Mouse (Mus musculus) adrenal gland (tissue): ENCODE results near the gene Il23r.
"Not testable (repeated sequence)": the region's sequence is repeated elsewhere in the genome, so short reads cannot be mapped to it uniquely, and the experiment has no call there.

ENCODE experiments used
- intact Hi-C: fragments of 180-260 bp; cut with DNase I; formaldehyde crosslinking; loops from one replicate; pipeline ENCODE4 v1.15.1; 2025
- long read RNA-seq, 2 experiments: library from polyadenylated mRNA; unstranded; transcript quantifications; one replicate each; pipeline ENCODE4 v2.0.0; 2020; ENCODE audit warnings: borderline replicate concordance in 1 of 2; ENCODE audit not compliant: insufficient replicate concordance in 1 of 2

Gene Il23r
- long read RNA-seq, experiment 1, partial matches to known transcripts, result 0 of 3 reads
- long read RNA-seq, experiment 1, other reads (novel, unspliced or antisense), result 2 of 3 reads
- long read RNA-seq, experiment 2, partial matches to known transcripts, result 0 of 5 reads
- long read RNA-seq, experiment 2, other reads (novel, unspliced or antisense), result 1 of 5 reads

GRCm38 (mm10) chr6:67491755-67492154 is at the start of gene Il23r:
TSS of gene Il23r (minus strand) at chr6:67491855.
- intact Hi-C loops, result no loop called here

- intact Hi-C loops, result no loop called here
Observed at GRCm38 (mm10) chr6:67535777-67536054, 44.1 kb upstream of the Il23r start, which contains the start of gene Tacstd2. TSS of gene Tacstd2 (minus strand) at chr6:67535796.

GRCm38 (mm10) chr6:67535005-67535776 is 43.5 kb upstream of the Il23r start:
- intact Hi-C loops, result no loop called here

GRCm38 (mm10) chr6:67534191-67535004 is 42.7 kb upstream of the Il23r start:
- intact Hi-C loops, result no loop called here

GRCm38 (mm10) chr6:67532665-67533440 is 41.2 kb upstream of the Il23r start:
- intact Hi-C loops, result no loop called here

GRCm38 (mm10) chr6:67531822-67532162 is 40.1 kb upstream of the Il23r start:
- intact Hi-C loops, result no loop called here

- intact Hi-C loops, result no loop called here
Observed at GRCm38 (mm10) chr6:67530992-67531821, 39.6 kb upstream of the Il23r start.

- intact Hi-C loops, result no loop called here
Observed at GRCm38 (mm10) chr6:67526356-67526755, 34.7 kb upstream of the Il23r start.

GRCm38 (mm10) chr6:67510752-67511151 is 19.1 kb upstream of the Il23r start:
- intact Hi-C loops, result no loop called here

- intact Hi-C loops, result not testable (repeated sequence)
Observed at GRCm38 (mm10) chr6:67501938-67502337, 10.3 kb upstream of the Il23r start.

GRCm38 (mm10) chr6:67481012-67481411 is 10.6 kb downstream of the Il23r start:
- intact Hi-C loops, result no loop called here

- intact Hi-C loops, result no loop called here
Observed at GRCm38 (mm10) chr6:67471242-67471641, 20.4 kb downstream of the Il23r start.

- intact Hi-C loops, result no loop called here
Observed at GRCm38 (mm10) chr6:67459424-67459823, 32.2 kb downstream of the Il23r start.

GRCm38 (mm10) chr6:67451330-67451729 is 40.3 kb downstream of the Il23r start:
- intact Hi-C loops, result loop anchor here (5.0 kb wide), 1 partner anchor 96 kb away; no protein-coding TSS in a partner anchor

GRCm38 (mm10) chr6:67445866-67446265 is 45.8 kb downstream of the Il23r start:
- intact Hi-C loops, result no loop called here

- intact Hi-C loops, result no loop called here
Observed at GRCm38 (mm10) chr6:67443124-67443523, 48.5 kb downstream of the Il23r start.

GRCm38 (mm10) chr6:67437814-67438385 is 53.8 kb downstream of the Il23r start:
- intact Hi-C loops, result loop anchor here (5.0 kb wide), 1 partner anchor 266 kb away; no protein-coding TSS in a partner anchor

GRCm38 (mm10) chr6:67437028-67437427 is 54.6 kb downstream of the Il23r start:
- intact Hi-C loops, result loop anchor here (5.0 kb wide), 1 partner anchor 265 kb away; no protein-coding TSS in a partner anchor

GRCm38 (mm10) chr6:67436295-67436694 is 55.4 kb downstream of the Il23r start:
- intact Hi-C loops, result loop anchor here (5.0 kb wide), 1 partner anchor 264 kb away; no protein-coding TSS in a partner anchor

- intact Hi-C loops, result loop anchor here (5.0 kb wide), 1 partner anchor 263 kb away; no protein-coding TSS in a partner anchor
Observed at GRCm38 (mm10) chr6:67435711-67436110, 55.9 kb downstream of the Il23r start.
